Mouse (Mus musculus): ENCODE data around the gene Tmem63b. TPM values are rescaled to one million over a fixed set of nuclear protein-coding genes. Genes with fewer than 3 reads are reported as not detected.

Gene Tmem63b
- polyA plus RNA-seq, 1 experiment from 2014 or later, result 31.2 TPM

DNA sequence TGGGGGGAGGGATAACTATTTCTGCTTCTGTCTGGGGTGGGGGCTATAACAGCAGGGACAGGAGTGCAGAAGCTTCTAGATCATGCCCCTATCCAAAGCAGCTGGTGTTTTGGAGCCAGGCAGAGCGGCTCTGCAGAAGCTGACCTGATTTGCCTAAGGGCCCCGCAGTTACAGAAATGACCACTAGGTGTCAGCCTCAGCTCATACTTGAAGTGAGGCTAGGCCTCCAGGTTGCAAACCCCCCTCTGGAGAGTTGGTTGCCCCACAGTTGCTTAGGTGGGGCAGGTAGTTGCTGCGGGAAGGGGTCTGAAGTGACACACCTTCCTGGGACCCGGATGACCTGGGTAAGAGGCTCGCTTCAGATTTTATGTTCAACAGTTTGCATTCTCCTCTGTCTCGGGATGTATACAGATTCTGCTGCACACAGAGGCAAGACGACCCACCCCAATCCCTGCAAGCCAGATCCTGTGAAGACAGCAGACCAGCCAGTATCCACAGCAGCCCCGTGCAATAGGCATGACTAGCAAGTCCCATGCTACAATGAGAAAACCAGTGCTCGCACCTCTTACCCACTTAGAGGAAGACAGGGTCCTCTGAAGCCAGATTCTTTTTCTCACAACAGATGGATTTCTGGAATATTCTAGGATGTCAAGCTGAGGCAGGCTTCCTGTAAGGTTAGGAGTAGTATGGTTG is 44.6 kb upstream of the Tmem63b start:
- peaks cover 41 to 46% of the 10 kb centered on the region in 2 experiments for H3K4me1 ChIP-seq (ENCODE audit: control insufficient read depth in 2 of 2, insufficient read depth in 2 of 2, low read length in 2 of 2)
- H3K27ac ChIP-seq (replicated peaks in 1 of 2; ENCODE audit: control insufficient read depth in 1 of 2, insufficient read depth in 1 of 2, low read depth in 2 of 2, low read length in 2 of 2), result no peak overlapping the region
- H3K9me3 ChIP-seq (ENCODE audit: control insufficient read depth, low read length), result no peaks in the 10 kb centered on the region
- H3K27me3 ChIP-seq (ENCODE audit: control insufficient read depth, insufficient read depth, low read length), result no peaks in the 10 kb centered on the region; the same call in 1 of the 2 replicates
- ATAC-seq (ENCODE audit: insufficient number of reproducible peaks, insufficient read depth, low FRiP score, low read depth), result no peak
- H3K4me2 ChIP-seq (ENCODE audit: low read length), result no peak overlapping the region
- no peak overlapping the region for H3K9ac ChIP-seq (ENCODE audit: low read length)
- no peaks in the 10 kb centered on the region for H3K36me3 ChIP-seq (ENCODE audit: control insufficient read depth, insufficient read depth, low read length)
- WGBS, result 26% methylated on average over 9 of the region's 9 CpGs
- H3K4me3 ChIP-seq (ENCODE audit: control insufficient read depth in 1 of 2, insufficient read depth in 1 of 2, low read depth in 1 of 2, low read length in 2 of 2), result no peak overlapping the region

DNA sequence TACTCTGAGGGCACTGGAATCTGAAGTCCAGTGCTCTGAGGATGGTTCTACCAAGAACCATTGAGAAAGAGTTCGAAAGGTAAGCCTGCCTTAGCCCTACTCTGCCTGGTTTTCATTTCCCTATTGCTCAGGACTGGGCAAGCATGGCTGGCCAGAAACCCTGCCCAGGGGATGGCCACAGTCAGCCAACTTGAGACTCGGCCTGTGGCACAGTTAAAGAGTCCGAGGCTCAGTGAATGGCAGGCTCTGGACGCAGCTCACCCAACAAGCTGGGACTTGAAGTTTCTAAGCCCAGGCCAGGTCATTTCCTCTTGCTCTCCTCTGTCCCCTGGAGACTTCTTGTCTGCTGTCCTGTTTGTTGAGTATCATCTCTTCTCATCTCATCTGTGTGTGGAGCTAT is 44.0 kb upstream of the Tmem63b start:
- Histone ChIP-seq H3K36me3 (ENCODE audit: control insufficient read depth, insufficient read depth, low read length) (no peaks in the 10 kb centered on the region), H3K27me3 (ENCODE audit: control insufficient read depth, insufficient read depth, low read length) (no peaks in the 10 kb centered on the region; the same call in 1 of the 2 replicates), H3K4me1 (ENCODE audit: control insufficient read depth in 2 of 2, insufficient read depth in 2 of 2, low read length in 2 of 2) (peaks cover 35 to 41% of the 10 kb centered on the region in 2 experiments), H3K9me3 (ENCODE audit: control insufficient read depth, low read length) (no peaks in the 10 kb centered on the region), H3K4me3 (ENCODE audit: control insufficient read depth in 1 of 2, insufficient read depth in 1 of 2, low read depth in 1 of 2, low read length in 2 of 2) (no peak overlapping the region), H3K4me2 (ENCODE audit: low read length) (no peak overlapping the region), H3K9ac (ENCODE audit: low read length) (no peak overlapping the region), H3K27ac (replicated peaks in 1 of 2; ENCODE audit: control insufficient read depth in 1 of 2, insufficient read depth in 1 of 2, low read depth in 2 of 2, low read length in 2 of 2) (no peak overlapping the region)
- no peak for ATAC-seq (ENCODE audit: insufficient number of reproducible peaks, insufficient read depth, low FRiP score, low read depth)
- 89% methylated on average over 4 of the region's 4 CpGs for WGBS

DNA sequence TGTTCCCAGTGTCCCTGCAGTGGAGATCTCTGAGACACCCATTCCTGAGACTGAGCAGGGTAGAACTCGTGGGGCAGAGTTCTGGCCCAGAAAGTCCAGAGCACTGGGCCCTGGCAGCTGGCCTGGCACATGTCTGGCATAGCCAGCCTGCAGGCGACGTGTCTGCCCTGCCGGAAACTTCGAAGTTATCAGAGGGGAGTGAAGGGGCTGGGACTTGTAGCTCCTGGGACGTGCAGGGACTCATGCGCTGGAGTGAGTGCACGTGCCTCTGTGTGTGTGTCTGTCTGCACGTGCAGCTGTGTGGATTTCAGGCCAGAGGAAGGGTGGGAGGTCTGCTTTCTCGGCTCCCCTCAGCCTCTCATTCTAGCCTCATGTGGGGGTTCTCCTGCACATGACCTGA is 42.7 kb upstream of the Tmem63b start:
- peak overlapping the region; percentile 50; the same call in 1 of the 2 replicates for H3K9ac ChIP-seq (ENCODE audit: low read length)
- H3K4me3 ChIP-seq (ENCODE audit: control insufficient read depth in 1 of 2, insufficient read depth in 1 of 2, low read depth in 1 of 2, low read length in 2 of 2), result no peak overlapping the region
- peak; percentile 44; the same call in 1 of the 2 replicates for ATAC-seq (ENCODE audit: insufficient number of reproducible peaks, insufficient read depth, low FRiP score, low read depth)
- H3K4me2 ChIP-seq (ENCODE audit: low read length), result no peak overlapping the region
- H3K36me3 ChIP-seq (ENCODE audit: control insufficient read depth, insufficient read depth, low read length), result no peaks in the 10 kb centered on the region
- H3K9me3 ChIP-seq (ENCODE audit: control insufficient read depth, low read length), result no peaks in the 10 kb centered on the region
- H3K4me1 ChIP-seq (ENCODE audit: control insufficient read depth in 2 of 2, insufficient read depth in 2 of 2, low read length in 2 of 2), result peaks cover 27 to 28% of the 10 kb centered on the region in 2 experiments
- H3K27me3 ChIP-seq (ENCODE audit: control insufficient read depth, insufficient read depth, low read length), result no peaks in the 10 kb centered on the region; the same call in 1 of the 2 replicates
- peak overlapping the region in 1 of 2 experiments; percentile 64; a peak in 3 of 4 replicates for H3K27ac ChIP-seq (replicated peaks in 1 of 2; ENCODE audit: control insufficient read depth in 1 of 2, insufficient read depth in 1 of 2, low read depth in 2 of 2, low read length in 2 of 2)
- 10% methylated on average over 10 of the region's 10 CpGs for WGBS

DNA sequence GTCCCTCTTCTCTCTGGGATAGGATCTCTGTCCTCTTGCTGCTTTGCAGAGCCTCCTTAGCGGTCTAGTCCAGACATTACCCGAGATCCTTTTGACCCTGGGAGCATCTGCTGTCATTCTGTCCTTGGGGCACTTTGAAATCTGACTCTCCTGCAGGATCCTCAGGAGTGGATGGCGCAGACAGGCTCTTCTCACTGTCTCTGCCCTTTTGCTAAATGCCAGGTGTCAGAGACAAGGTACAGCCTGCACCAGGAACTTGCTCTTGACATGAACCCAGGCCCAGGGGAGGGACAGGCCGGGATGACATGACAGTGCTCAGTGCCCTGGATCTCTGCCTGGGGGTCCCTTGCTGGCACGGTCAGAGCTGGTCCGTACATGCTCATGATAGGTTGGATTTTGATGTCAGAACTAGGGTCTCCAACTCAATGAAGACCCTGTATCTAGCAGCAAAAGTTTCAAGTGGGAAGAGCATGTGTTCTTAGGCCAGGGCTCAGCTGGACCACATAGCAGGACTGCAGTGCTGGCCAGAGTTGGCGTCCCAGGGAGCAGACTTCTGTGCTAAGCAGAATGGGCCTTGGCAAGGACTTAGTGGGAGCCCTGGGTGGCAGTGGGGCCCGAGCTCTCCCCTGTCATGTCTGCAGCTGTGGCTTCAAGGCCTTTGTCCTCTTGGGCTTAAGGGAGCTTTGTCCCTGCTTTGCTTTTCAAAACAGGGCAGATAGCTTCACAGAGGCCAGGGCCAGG is 41.4 kb upstream of the Tmem63b start:
- Histone ChIP-seq H3K9me3 (ENCODE audit: control insufficient read depth, low read length) (no peaks in the 10 kb centered on the region), H3K4me3 (ENCODE audit: control insufficient read depth in 1 of 2, insufficient read depth in 1 of 2, low read depth in 1 of 2, low read length in 2 of 2) (no peak overlapping the region), H3K27me3 (ENCODE audit: control insufficient read depth, insufficient read depth, low read length) (no peaks in the 10 kb centered on the region; the same call in 1 of the 2 replicates), H3K27ac (replicated peaks in 1 of 2; ENCODE audit: control insufficient read depth in 1 of 2, insufficient read depth in 1 of 2, low read depth in 2 of 2, low read length in 2 of 2) (no peak overlapping the region), H3K9ac (ENCODE audit: low read length) (peak overlapping the region; percentile 50; the same call in 1 of the 2 replicates), H3K36me3 (ENCODE audit: control insufficient read depth, insufficient read depth, low read length) (no peaks in the 10 kb centered on the region), H3K4me2 (ENCODE audit: low read length) (no peak overlapping the region), H3K4me1 (ENCODE audit: control insufficient read depth in 2 of 2, insufficient read depth in 2 of 2, low read length in 2 of 2) (peaks cover 18 to 23% of the 10 kb centered on the region in 2 experiments)
- 72% methylated on average over 8 of the region's 8 CpGs for WGBS
- no peak for ATAC-seq (ENCODE audit: insufficient number of reproducible peaks, insufficient read depth, low FRiP score, low read depth)

DNA sequence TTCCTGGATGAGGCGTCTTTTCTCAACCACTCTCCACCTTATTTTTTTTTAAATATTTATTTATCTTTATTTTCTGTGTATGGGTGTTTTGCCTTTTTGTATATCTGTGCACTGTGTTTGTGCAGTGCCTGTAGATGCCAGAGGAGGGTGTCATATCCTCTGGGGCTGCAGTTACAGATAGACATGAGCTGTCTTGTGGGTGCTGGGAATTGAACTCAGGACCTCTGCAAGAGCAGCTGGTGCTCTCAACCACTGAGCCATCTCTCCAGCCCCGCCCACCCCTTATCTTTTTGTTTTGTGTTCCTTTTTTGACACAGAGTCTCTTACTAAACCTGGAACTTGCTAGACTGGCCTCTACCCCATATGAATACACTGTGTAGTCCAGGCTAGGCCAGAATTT is 40.8 kb upstream of the Tmem63b start:
- H3K4me3 ChIP-seq (ENCODE audit: control insufficient read depth in 1 of 2, insufficient read depth in 1 of 2, low read depth in 1 of 2, low read length in 2 of 2), result no peak overlapping the region
- H3K9ac ChIP-seq (ENCODE audit: low read length), result no peak overlapping the region
- H3K36me3 ChIP-seq (ENCODE audit: control insufficient read depth, insufficient read depth, low read length), result no peaks in the 10 kb centered on the region
- H3K27me3 ChIP-seq (ENCODE audit: control insufficient read depth, insufficient read depth, low read length), result no peaks in the 10 kb centered on the region; the same call in 1 of the 2 replicates
- H3K4me1 ChIP-seq (ENCODE audit: control insufficient read depth in 2 of 2, insufficient read depth in 2 of 2, low read length in 2 of 2), result peaks cover 15 to 21% of the 10 kb centered on the region in 2 experiments
- 78% methylated on average over 2 of the region's 2 CpGs for WGBS
- no peaks in the 10 kb centered on the region for H3K9me3 ChIP-seq (ENCODE audit: control insufficient read depth, low read length)
- no peak overlapping the region for H3K27ac ChIP-seq (replicated peaks in 1 of 2; ENCODE audit: control insufficient read depth in 1 of 2, insufficient read depth in 1 of 2, low read depth in 2 of 2, low read length in 2 of 2)
- no peak for ATAC-seq (ENCODE audit: insufficient number of reproducible peaks, insufficient read depth, low FRiP score, low read depth)
- no peak overlapping the region for H3K4me2 ChIP-seq (ENCODE audit: low read length)

DNA sequence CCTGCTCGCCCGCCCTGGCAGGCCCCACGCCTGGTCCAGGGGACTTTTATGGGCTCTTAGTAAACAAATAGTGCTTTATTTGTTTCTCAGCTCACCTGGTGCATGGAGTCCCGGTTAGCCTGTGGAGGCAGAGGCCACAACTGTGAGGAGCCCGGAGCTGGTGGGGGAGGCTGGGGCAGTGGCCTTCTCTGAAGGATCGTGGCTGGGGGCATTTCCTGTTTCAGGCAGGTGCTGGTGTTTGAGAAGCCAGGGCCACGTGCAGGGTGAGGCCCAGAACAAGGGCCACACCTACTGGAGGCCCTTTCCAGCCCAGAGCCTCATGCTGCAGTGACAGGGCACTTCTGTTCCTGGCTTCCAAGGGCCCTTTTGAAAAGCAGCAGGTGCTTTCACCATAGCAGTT is 39.5 kb upstream of the Tmem63b start:
- H3K4me2 ChIP-seq (ENCODE audit: low read length), result no peak overlapping the region
- no peaks in the 10 kb centered on the region for H3K36me3 ChIP-seq (ENCODE audit: control insufficient read depth, insufficient read depth, low read length)
- H3K9me3 ChIP-seq (ENCODE audit: control insufficient read depth, low read length), result no peaks in the 10 kb centered on the region
- no peak overlapping the region for H3K4me3 ChIP-seq (ENCODE audit: control insufficient read depth in 1 of 2, insufficient read depth in 1 of 2, low read depth in 1 of 2, low read length in 2 of 2)
- no peak overlapping the region for H3K27ac ChIP-seq (replicated peaks in 1 of 2; ENCODE audit: control insufficient read depth in 1 of 2, insufficient read depth in 1 of 2, low read depth in 2 of 2, low read length in 2 of 2)
- H3K27me3 ChIP-seq (ENCODE audit: control insufficient read depth, insufficient read depth, low read length), result no peaks in the 10 kb centered on the region; the same call in 1 of the 2 replicates
- peaks cover 15 to 21% of the 10 kb centered on the region in 2 experiments for H3K4me1 ChIP-seq (ENCODE audit: control insufficient read depth in 2 of 2, insufficient read depth in 2 of 2, low read length in 2 of 2)
- ATAC-seq (ENCODE audit: insufficient number of reproducible peaks, insufficient read depth, low FRiP score, low read depth), result no peak
- no peak overlapping the region for H3K9ac ChIP-seq (ENCODE audit: low read length)
- WGBS, result 69% methylated on average over 7 of the region's 7 CpGs

DNA sequence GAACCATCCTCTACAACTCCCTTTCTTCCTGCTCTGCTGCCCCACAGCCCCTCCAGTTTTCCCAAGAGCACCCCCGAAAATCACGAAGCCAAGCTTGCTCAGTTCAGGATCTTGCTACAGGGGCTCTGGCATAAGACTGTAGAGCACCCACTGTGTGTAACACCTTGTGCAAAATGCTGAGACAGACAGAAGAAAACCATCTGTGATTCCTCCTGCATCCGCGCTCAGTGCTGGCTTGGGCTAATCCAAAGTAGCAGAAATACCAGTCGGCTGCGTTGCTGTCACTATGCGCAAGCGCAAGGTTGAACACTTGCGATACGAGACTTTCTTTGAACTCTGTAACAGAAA is 37.8 kb upstream of the Tmem63b start:
- H3K4me3 ChIP-seq (ENCODE audit: control insufficient read depth in 1 of 2, insufficient read depth in 1 of 2, low read depth in 1 of 2, low read length in 2 of 2), result no peak overlapping the region
- 89% methylated on average over 10 of the region's 10 CpGs for WGBS
- ATAC-seq (ENCODE audit: insufficient number of reproducible peaks, insufficient read depth, low FRiP score, low read depth), result no peak

More for the DNA sequence above, 37.8 kb upstream of the Tmem63b start:
- H3K9ac ChIP-seq (ENCODE audit: low read length), result no peak overlapping the region
- no peak overlapping the region for H3K27ac ChIP-seq (replicated peaks in 1 of 2; ENCODE audit: control insufficient read depth in 1 of 2, insufficient read depth in 1 of 2, low read depth in 2 of 2, low read length in 2 of 2)
- no peaks in the 10 kb centered on the region for H3K36me3 ChIP-seq (ENCODE audit: control insufficient read depth, insufficient read depth, low read length)
- H3K9me3 ChIP-seq (ENCODE audit: control insufficient read depth, low read length), result no peaks in the 10 kb centered on the region
- H3K4me1 ChIP-seq (ENCODE audit: control insufficient read depth in 2 of 2, insufficient read depth in 2 of 2, low read length in 2 of 2), result peaks cover 8 to 15% of the 10 kb centered on the region in 2 experiments
- H3K4me2 ChIP-seq (ENCODE audit: low read length), result no peak overlapping the region
- no peaks in the 10 kb centered on the region for H3K27me3 ChIP-seq (ENCODE audit: control insufficient read depth, insufficient read depth, low read length)
